Mouse (Mus musculus) cerebellum, adult 8-10 months (tissue): Measurements from ENCODE around the gene Cntln.

Source experiments
- DNase-seq: peaks from one replicate; pipeline ENCODE4 v3.0.0; 2022

Gene Cntln

DNA sequence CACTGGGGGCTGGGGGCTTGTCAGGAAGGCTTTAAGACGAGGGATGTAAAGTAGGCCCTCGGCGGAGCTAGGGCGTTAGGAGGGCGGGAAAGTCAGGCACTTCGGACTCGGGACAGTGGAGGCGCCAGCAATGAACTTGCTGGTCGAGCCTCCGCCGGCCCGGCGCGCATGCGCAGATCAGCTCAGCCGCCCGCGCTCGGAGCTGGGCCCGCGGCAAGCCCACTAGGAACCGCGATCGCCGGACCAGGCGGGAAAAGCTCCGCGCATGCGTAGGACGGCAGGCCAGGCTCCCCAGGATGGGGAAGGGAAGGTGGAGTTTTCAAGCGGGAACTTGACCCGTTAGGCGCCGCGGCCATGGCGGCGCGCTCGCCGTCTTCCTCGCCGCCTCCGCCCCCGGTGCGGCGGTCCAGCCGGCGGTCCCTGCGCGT is at the start of gene Cntln:
Gene Cntln (plus strand): TSS at position 199 of the 428 bp plus-strand sequence.
- peak; percentile 93 for DNase-seq

DNA sequence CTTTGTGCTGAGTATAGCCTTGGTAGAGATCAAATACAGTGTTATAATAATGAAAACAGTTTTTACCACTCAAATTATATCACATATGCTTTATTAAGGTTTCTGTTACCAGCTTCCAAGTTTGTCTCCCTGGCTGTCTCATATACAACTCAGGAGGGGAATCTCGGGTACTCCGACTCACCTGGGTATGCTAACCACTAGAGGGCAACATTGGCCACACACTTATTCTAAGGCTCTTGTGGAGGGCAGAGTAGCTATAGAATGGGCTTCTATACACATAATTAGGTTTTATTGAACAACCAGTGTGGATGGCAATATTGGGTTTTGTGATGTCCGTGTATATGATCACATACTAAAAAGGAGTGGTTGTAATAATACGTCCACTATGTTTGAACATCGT is 47.1 kb upstream of the Cntln start:
- peak; percentile 17 for DNase-seq

- no peak for DNase-seq
Observed at GRCm38 (mm10) chr4:84838545-84838944, 45.6 kb upstream of the Cntln start.

DNA sequence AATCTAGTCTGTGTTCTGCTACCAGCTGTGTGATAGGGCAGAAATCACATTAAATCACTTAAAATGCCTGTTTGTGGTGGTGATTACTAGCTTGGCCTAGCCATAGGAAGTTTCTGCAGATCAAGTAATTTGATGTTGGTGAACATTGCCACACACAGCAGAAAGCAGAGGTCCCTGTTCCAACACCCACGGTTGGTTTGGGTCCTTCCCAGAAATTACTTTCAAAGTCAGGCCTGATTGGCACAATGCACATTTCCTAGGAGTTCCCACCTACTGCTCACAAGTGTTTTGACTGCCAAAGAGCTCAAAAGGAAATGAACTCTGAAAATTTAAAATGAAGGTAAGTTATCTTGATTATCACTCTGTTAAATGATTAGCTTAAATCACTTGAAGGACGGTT is 44.6 kb upstream of the Cntln start:
- DNase-seq: no peak

- no peak for DNase-seq
Observed at GRCm38 (mm10) chr4:84857588-84857987, 26.5 kb upstream of the Cntln start.

DNA sequence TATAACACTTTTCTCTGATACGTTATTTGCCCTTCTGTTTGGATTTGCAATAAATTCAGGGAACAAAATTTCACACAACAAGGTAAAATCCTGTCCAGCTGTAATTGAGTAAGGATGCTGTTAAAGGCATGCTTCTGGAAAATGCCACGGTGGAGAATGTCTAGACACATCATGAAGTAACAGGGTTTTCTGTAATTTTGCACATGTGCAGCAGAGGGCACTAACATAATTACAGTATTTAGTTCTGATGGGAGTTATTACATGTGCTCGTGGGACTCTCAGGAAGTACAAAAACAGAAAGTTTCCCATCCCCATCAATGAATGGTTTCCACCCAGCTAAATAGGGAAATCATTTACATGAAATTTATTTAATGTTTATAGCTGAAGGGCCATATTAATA is 7.8 kb upstream of the Cntln start:
- peak; percentile 37 for DNase-seq

DNA sequence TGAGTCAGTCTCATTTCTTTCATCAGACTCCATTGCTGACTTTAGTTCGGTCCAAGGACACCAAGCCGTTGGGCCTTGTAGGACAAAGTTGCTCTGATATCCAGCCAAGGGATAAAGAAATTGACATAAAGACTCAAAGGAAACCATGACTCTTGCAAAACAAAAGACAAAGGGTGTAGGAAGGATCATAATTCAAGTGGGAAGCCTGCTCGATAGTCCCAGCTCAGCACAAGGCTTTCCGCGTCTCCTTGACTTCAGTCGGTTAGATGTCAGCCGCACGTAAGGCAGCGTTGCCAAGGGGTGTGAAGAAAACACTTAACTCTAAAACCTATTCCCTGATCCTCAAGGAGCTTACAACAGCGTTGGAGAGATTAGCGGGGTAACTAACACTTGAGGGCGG is 463 bp upstream of the Cntln start:
- no peak for DNase-seq

GRCm38 (mm10) chr4:84884539-84885270 is 596 bp downstream of the Cntln start:
- DNase-seq: peak; percentile 69

GRCm38 (mm10) chr4:84885271-84885540 is 1.1 kb downstream of the Cntln start:
- no peak for DNase-seq

DNA sequence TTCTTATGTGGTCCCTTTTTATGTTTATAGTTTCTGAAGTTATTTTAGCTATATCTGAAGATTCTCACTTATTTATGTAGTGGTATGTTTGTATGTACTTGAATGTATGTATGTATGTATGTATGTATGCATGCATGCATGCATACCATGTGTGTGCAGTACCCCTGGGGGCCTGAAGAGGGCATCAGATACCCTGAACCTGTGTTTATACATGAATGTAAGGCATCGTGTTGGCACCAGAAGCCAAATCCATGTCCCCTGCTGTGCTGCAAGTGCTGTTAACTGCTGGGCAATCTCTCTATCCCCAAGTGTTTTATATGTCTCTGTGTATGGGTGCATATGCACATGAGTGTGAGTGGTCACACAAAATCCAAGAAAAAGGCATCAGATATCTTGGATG is 34.3 kb downstream of the Cntln start:
- DNase-seq: no peak

- no peak for DNase-seq
Observed at GRCm38 (mm10) chr4:84934342-84934929, 50.3 kb downstream of the Cntln start.

DNA sequence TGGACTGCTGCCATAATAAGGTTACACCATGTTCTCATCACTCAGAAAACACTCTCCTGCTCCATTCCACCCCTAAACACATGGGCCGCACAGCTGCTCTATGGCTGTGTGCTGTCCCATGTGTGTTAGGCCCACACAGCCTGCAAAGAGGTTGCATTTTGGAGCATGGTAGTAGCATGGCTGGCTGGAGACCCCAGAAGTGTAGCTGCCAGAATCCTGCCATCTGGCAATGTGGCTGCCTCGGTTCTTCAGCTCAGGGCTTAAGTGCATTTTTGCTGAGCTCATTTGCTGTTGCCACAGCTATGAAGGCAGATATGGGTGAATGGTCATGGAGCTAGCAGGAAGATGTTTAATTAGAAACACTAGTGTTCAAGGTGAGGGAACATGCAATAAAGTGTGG is 58.0 kb downstream of the Cntln start:
- no peak for DNase-seq

GRCm38 (mm10) chr4:84942651-84943050 is 58.5 kb downstream of the Cntln start:
- no peak for DNase-seq

DNA sequence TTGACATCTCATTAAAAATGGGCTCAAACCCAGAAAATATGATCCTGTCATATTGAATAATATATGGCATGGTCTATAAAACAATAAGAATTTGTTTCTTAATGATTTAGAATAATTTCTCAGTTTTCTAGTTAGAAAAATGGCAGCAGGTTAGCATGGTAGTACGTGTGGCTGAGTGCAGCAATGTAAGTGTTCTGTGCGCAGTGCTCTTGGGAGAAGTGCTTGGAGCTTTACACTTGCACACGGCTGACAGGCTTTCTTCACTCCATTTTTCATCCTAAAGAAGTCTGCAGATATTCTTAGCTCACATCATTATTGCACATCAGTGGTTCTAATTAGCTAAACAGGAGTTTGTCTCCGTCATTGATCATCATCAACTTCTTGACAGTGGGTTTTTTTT is 60.0 kb downstream of the Cntln start:
- DNase-seq: no peak

- DNase-seq: no peak
Observed at GRCm38 (mm10) chr4:84946450-84946849, 62.3 kb downstream of the Cntln start.

GRCm38 (mm10) chr4:84976875-84977646 is 93.0 kb downstream of the Cntln start:
- no peak for DNase-seq

GRCm38 (mm10) chr4:84995520-84996348 is 111.6 kb downstream of the Cntln start:
- no peak for DNase-seq

- no peak for DNase-seq
Observed at GRCm38 (mm10) chr4:85005581-85005980, 121.5 kb downstream of the Cntln start.

- peak; percentile 13 for DNase-seq
Observed at GRCm38 (mm10) chr4:85006789-85007188, 122.7 kb downstream of the Cntln start.

GRCm38 (mm10) chr4:85010846-85011245 is 126.7 kb downstream of the Cntln start:
- DNase-seq: no peak

GRCm38 (mm10) chr4:85045748-85046147 is 161.6 kb downstream of the Cntln start:
- no peak for DNase-seq

- DNase-seq: no peak
Observed at GRCm38 (mm10) chr4:85049933-85050553, 165.9 kb downstream of the Cntln start.

- no peak for DNase-seq
Observed at GRCm38 (mm10) chr4:85054616-85055015, 170.5 kb downstream of the Cntln start.
